Mouse (Mus musculus) intestine, postnatal 0 days (tissue): Measurements from ENCODE around the gene Fbxl15. TPM values are rescaled to one million over a fixed set of nuclear protein-coding genes. Genes with fewer than 3 reads are reported as not detected.

Source experiments
- ATAC-seq: fragments of 200-750 bp; cut with Nextera tagmentation; 2 replicates; pipeline ENCODE4 v1.8.0; 2017; ENCODE audit warnings: mild to moderate bottlenecking, moderate TSS enrichment, moderate library complexity
- H3K27ac ChIP-seq: fragments of 300-500 bp; sonication (generic); 2 replicates; pipeline ENCODE4 v1.5.1; 2014; ENCODE audit warnings: mild to moderate bottlenecking, low read depth, low read length, moderate library complexity
- H3K27me3 ChIP-seq: fragments of 300-500 bp; sonication (generic); replicated peaks from 2 replicates; pipeline ENCODE4 v1.6.1; 2014; ENCODE audit warnings: low read length, mixed read lengths; ENCODE audit not compliant: control insufficient read depth, insufficient read depth
- H3K36me3 ChIP-seq: fragments of 300-500 bp; sonication (generic); 2 replicates; pipeline ENCODE4 v1.6.1; 2014; ENCODE audit warnings: mild to moderate bottlenecking, moderate library complexity; ENCODE audit not compliant: control insufficient read depth, insufficient read depth
- H3K4me1 ChIP-seq: fragments of 300-500 bp; sonication (generic); replicated peaks from 2 replicates; pipeline ENCODE4 v1.6.1; 2014; ENCODE audit warnings: antibody characterized with exemption, low read length, mixed read lengths; ENCODE audit not compliant: control insufficient read depth, insufficient read depth
- H3K4me2 ChIP-seq: fragments of 300-500 bp; sonication (generic); replicated peaks from 2 replicates; pipeline ENCODE4 v1.6.1; 2014; ENCODE audit warnings: low read depth, mild to moderate bottlenecking, moderate library complexity
- H3K4me3 ChIP-seq: fragments of 300-500 bp; sonication (generic); 2 replicates; pipeline ENCODE4 v1.5.1; 2014; ENCODE audit warnings: low read depth, low read length
- H3K9ac ChIP-seq: fragments of 300-500 bp; sonication (generic); 2 replicates; pipeline ENCODE4 v1.6.1; 2014; ENCODE audit warnings: mild to moderate bottlenecking, low read depth, low read length
- H3K9me3 ChIP-seq: fragments of 300-500 bp; sonication (generic); 2 replicates; pipeline ENCODE4 v1.6.1; 2016; ENCODE audit warnings: mixed run types; ENCODE audit not compliant: control insufficient read depth
- CTCF ChIP-seq: sonication (generic); IDR thresholded peaks from 2 replicates; pipeline ENCODE4 v1.5.1; 2016; ENCODE audit warnings: low read depth, mild to moderate bottlenecking, control low read depth, antibody characterized with exemption, moderate library complexity
- WGBS: fragments of 180-500 bp; shearing (Covaris S2); extraction: QIAGEN DNeasy Blood & Tissue Kit; methylation state at CpG from one replicate; pipeline ENCODE4 v1.1.7; 2014; 5-methylcytosine and 5-hydroxymethylcytosine counted together
- microRNA counts: library from miRNA; unstranded; fragments of <30 nt; microRNA quantifications from one replicate; lab custom pipeline; 2016
- microRNA-seq: library from miRNA; unstranded; fragments of <30 nt; microRNA quantifications from one replicate; pipeline ENCODE4, GENCODE M21; 2016
- polyA plus RNA-seq: library from polyadenylated mRNA; unstranded; fragments of >200 nt; fragmentation: Nextera tagmentation; extraction: Ambion mirVana; gene quantifications from 2 replicates; pipeline ENCODE4 v1.2.1, GENCODE M21; 2015

Fbxl15 gene
- polyA plus RNA-seq, 1 experiment from 2014 or later, result 22.0 TPM

DNA sequence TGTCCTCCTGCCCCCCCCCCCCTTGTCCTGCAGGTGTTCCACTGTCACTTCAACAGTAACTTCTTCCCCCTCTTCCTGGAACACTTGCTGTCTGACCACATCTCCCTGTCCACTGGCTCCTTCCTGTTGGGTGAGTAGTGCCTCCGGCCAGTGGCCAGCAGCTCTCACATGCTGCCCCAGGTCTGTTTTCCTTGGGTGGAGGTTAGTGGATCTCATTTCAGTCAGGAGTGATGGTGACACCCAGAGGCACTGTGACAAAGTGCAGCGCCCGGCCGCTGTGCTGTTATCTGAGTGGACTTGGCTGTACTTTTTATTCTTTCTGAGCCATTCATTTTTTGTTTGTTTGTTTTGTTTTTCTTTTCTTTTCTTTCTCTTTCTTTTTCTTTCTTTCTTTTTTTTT lies 41.2 kb downstream of the Fbxl15 start:
- WGBS, result 20% methylated on average over 4 of the region's 4 CpGs
- peak; percentile 26; the same call in 1 of the 2 replicates for ATAC-seq

DNA sequence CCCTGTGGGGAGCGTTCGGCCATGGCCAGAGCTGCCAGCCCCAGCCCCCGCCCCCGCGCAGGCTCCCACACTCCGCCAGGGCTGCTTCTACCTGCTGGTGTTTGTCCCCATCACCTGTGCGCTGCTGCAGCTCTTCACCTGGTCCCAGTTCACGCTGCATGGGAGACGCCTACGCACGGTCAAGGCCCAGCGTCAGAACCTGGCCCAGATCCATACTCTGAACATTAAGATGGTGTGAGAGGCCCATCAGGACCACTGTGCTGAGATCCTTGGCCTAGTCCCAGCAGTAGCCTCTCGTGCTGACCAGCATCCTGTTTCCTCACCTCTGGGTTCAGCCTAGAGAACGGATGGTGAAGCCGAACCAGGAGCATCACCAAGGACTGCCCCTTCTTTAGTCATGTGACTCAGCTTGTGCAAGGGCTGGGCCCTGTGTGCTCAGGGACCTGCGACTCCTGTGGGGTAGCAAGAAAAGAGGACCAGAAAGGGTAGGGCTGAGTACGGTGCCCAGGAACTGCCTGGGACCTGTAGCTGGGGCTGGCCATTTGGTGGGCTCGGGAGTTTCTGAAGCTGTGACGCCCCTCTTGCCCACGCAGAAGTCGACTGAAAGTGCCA lies 46.6 kb downstream of the Fbxl15 start:
- H3K4me1 ChIP-seq, result 0 out of 2 replicates have a peak, but pooled peaks cover 3% of the 10 kb centered on the region
- TF ChIP-seq CTCF, result no peak
- ATAC-seq, result no peak
- peaks cover 36% of the 10 kb centered on the region for H3K36me3 ChIP-seq
- no peak overlapping the region for H3K9ac ChIP-seq
- no peaks in the 10 kb centered on the region for H3K27me3 ChIP-seq
- WGBS, result 63% methylated on average over 21 of the region's 21 CpGs
- no peak overlapping the region for H3K4me2 ChIP-seq
- H3K27ac ChIP-seq, result no peak overlapping the region
- no peaks in the 10 kb centered on the region for H3K9me3 ChIP-seq
- no peak overlapping the region for H3K4me3 ChIP-seq

More for the DNA sequence above, 41.2 kb downstream of the Fbxl15 start:
- Histone ChIP-seq H3K27me3 (no peaks in the 10 kb centered on the region), H3K4me2 (no peak overlapping the region), H3K9ac (no peak overlapping the region), H3K36me3 (0 out of 2 replicates have a peak, but pooled peaks cover 6% of the 10 kb centered on the region), H3K27ac (no peak overlapping the region), H3K4me3 (no peak overlapping the region), H3K9me3 (no peaks in the 10 kb centered on the region), H3K4me1 (no peaks in the 10 kb centered on the region)
- peak; percentile 80 for TF ChIP-seq CTCF

GRCm38 (mm10) chr19:46375489-46375888 lies 47.5 kb downstream of the Fbxl15 start:
- 54% methylated on average over 5 of the region's 5 CpGs for WGBS
- H3K4me3 ChIP-seq, result no peak overlapping the region
- no peaks in the 10 kb centered on the region for H3K9me3 ChIP-seq
- no peaks in the 10 kb centered on the region for H3K27me3 ChIP-seq
- 0 out of 2 replicates have a peak, but pooled peaks cover 3% of the 10 kb centered on the region for H3K4me1 ChIP-seq
- no peak overlapping the region for H3K9ac ChIP-seq
- peaks cover 41% of the 10 kb centered on the region for H3K36me3 ChIP-seq
- H3K4me2 ChIP-seq, result no peak overlapping the region
- no peak overlapping the region for H3K27ac ChIP-seq
- no peak for TF ChIP-seq CTCF
- ATAC-seq, result no peak

DNA sequence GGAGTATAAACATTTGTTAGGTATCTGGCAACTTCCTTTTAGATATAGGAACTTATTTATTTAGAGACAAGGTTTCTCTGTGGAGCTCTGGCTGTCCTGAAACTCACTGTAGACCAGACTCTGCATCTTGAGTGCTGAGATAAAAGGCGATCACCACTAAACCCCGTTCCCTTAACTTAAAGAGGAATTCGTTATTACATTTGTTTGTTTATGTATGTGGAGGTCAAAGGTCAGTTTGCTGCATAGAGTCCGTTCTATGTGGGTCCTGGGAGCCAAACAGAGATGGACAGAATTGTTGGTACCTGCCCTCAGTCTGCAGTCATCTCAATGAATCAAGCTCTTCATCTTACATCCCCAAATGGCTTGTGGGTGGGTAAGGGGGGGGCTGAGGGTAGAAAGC lies 47.9 kb downstream of the Fbxl15 start:
- no peak for ATAC-seq

More for the DNA sequence above, 47.9 kb downstream of the Fbxl15 start:
- WGBS, result 14% methylated on average over 4 of the region's 4 CpGs
- no peaks in the 10 kb centered on the region for H3K27me3 ChIP-seq
- H3K9ac ChIP-seq, result no peak overlapping the region
- no peak overlapping the region for H3K4me2 ChIP-seq
- H3K9me3 ChIP-seq, result no peaks in the 10 kb centered on the region
- no peak for TF ChIP-seq CTCF
- H3K4me3 ChIP-seq, result no peak overlapping the region
- H3K36me3 ChIP-seq, result peaks cover 43% of the 10 kb centered on the region
- 0 out of 2 replicates have a peak, but pooled peaks cover 3% of the 10 kb centered on the region for H3K4me1 ChIP-seq
- no peak overlapping the region for H3K27ac ChIP-seq

MicroRNAs within 50 kb of the gene (microRNA counts, 519-probe panel; counts per million panel counts)
- 3,483 counts per million, percentile 43 among the panel's probes with 10 or more counts for microRNA mmu-miR-146b (lab: Ali Mortazavi, UCI)

Small RNA genes within 50 kb of the gene (microRNA-seq; reads per million reads assigned to microRNA genes)
- not detected for gene Mir146b

Other genes starting within 250 kb of the Fbxl15 start
- gene Elovl3, start 196.3 kb upstream of the Fbxl15 start, polyA plus RNA-seq, result not detected in 2 replicates
- gene Pitx3, start 179.9 kb upstream of the Fbxl15 start, polyA plus RNA-seq, result not detected in 2 replicates
- 28.0 and 32.1 TPM in 2 replicates for gene Gbf1, start 175.7 kb upstream of the Fbxl15 start, polyA plus RNA-seq
- gene Nfkb2, start 23.9 kb upstream of the Fbxl15 start, polyA plus RNA-seq, result 6.1 and 6.7 TPM in 2 replicates
- gene Psd, start 1.0 kb upstream of the Fbxl15 start, polyA plus RNA-seq, result 27.1 and 30.1 TPM in 2 replicates
- 78.8 and 80.0 TPM in 2 replicates for gene Cuedc2, start 10.5 kb downstream of the Fbxl15 start, polyA plus RNA-seq
- 11.8 and 12.7 TPM in 2 replicates for gene Mfsd13a, start 12.9 kb downstream of the Fbxl15 start, polyA plus RNA-seq
- gene 2310034G01Rik, start 22.1 kb downstream of the Fbxl15 start, polyA plus RNA-seq, result 1.1 and 1.3 TPM in 2 replicates
- gene Actr1a, start 67.6 kb downstream of the Fbxl15 start, polyA plus RNA-seq, result 100 and 103 TPM in 2 replicates
- gene Sufu, start 68.7 kb downstream of the Fbxl15 start, polyA plus RNA-seq, result 9.0 and 9.5 TPM in 2 replicates
- 16.7 and 17.1 TPM in 2 replicates for gene Trim8, start 173.5 kb downstream of the Fbxl15 start, polyA plus RNA-seq
- 21.1 and 25.6 TPM in 2 replicates for gene Arl3, start 245.0 kb downstream of the Fbxl15 start, polyA plus RNA-seq
- gene Sfxn2, start 245.2 kb downstream of the Fbxl15 start, polyA plus RNA-seq, result 5.2 and 6.2 TPM in 2 replicates